Mouse (Mus musculus) cerebral cortex, adult 2 months (tissue): ENCODE data around the gene Inip.

Source experiments
- WGBS: fragments of 180-500 bp; shearing (Covaris S2); methylation state at CpG from one replicate; pipeline ENCODE4 v1.1.7; 2018; 5-methylcytosine and 5-hydroxymethylcytosine counted together

The Inip gene

DNA sequence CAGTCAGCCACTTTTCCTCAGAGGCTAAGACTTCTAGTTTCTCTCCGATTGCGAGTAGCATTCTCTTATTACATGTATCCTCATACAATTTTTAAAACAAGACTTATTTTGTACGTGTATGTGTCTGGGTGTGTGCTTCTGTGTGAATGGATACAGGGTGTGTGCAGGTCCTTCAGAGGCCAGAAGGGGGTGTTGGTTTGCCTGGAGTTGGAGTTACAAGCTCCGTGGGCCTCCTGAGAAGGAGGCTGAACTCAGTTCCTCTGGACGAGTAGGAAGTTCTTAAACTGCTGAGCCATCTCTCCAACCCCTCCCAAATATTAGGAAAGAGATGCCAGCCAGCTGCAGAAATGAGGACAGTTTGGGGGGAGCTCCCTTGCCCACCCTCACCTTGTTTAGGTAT is 7.0 kb upstream of the Inip start:
- WGBS, result 63% methylated on average over 5 of the region's 5 CpGs

DNA sequence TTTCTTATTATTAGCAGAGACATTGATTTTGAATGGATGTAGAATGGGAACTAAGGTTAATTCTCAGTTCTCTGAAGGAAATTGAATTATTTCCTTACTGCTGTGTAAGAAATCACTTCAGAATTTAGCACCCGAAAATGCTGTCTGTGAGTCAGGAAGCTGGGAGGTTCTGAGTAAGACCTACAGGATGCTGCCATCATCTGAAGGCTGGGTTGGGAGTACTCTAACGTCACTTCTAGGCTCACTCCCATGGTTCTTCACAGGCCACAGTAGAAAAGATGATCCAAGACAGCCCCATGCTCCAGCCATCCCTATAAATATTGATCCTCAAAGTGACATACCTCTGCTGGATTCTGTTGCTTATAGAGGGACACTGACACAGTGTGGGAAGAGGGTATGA is 6.1 kb upstream of the Inip start:
- WGBS, result 33% methylated on average over 2 of the region's 2 CpGs

DNA sequence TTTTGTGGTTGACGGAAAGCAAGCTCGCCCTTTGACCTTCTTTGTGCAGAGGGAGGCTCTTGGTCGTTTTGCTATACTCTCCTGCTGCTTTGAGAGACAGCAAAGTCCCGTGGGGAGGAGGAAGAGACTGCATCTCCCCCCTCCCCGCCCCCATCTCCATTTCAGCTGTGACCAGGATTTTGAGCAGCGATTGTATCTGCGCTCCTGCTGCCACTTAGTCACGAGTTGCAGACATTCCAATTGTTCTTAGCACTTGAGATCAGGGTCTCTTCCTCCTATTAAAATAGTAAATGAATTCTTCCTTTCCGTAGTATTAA is 5.4 kb upstream of the Inip start:
- WGBS, result 8% methylated on average over 9 of the region's 9 CpGs

DNA sequence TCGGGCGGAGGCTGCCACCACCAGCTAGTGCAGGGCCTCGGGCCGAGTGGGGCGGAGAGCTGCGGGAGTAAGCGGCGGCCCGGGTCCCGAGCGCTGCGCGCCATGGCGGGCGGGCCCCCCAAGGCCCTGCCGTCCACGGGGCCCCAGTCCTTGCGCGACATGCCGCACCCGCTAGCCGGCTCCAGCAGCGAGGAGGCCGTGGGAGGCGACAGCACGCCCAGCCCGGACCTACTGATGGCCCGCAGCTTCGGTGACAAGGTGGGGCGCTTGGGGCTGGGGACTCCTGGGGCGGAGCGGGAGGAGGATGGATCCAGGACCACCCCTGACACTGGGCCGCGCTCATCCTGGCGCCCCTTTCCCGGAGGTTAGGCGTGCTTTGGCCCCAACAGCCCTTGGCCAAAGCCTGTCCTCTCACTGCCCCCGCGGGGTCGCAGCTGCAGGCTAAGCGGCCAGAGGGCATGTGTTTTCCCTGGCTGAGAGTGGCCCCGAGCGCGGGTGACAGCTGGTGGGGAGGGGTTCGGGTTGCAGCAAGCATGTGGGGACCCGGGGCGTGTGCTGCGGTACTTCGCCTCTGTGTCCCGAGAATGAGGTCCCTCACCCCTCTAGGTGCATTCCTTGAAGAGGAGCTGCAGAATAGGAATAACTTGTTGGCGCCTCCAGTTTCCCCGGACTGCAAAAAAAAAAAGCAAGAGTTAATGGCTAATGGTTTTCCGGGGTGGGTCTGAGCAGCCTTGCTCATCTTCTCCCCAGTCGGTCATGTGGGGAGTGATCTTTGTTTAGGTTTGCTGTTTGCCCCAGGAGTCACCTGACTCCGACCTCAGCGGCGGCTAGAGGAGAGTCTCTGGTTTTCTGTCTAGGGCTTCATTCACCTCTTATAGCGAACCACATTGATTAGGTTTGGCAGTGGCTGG is 4.8 kb upstream of the Inip start:
- 1% methylated on average over 58 of the region's 58 CpGs for WGBS

DNA sequence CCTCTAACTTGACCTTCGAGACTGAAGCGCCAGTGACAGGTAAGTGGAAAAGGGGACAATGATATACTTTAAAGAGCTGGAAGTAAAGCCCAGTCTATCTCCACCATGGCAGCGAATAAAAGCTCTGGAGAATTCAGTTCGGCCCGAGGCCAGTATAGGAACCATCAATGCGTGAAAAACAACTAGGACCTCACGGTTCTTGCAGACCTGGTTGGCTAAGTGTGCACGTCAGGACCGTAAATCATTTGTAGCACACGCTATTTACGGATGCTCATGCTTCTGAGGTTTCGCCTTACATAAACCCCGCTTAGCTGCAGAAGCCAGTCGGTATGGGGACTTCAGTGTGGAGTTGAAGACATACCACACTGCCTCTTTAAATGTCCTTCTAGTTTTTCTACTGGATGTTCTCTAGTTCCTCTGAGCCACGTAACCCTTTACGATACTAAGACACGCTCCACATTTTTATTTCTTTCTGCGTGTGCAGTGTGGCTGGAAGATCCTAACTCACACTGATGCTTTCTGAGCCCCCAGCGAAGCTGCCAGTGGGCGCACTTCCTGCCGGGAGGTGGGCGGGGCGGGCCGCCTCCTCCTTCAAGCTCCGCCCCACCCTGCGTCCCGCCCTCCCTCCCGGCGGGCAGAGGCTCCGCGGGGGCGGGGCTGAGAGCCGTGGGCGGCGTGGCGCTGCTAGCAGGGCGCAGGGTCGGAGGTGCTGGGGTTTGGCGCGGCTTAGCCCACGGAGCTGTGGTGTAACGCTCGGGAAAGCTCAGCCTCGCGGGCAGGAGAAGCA is 4.0 kb upstream of the Inip start, which contains the start of gene Snx30:
Snx30 (plus strand) TSS at position 660 of the 787 bp plus-strand sequence.
- WGBS, result 3% methylated on average over 45 of the region's 45 CpGs

DNA sequence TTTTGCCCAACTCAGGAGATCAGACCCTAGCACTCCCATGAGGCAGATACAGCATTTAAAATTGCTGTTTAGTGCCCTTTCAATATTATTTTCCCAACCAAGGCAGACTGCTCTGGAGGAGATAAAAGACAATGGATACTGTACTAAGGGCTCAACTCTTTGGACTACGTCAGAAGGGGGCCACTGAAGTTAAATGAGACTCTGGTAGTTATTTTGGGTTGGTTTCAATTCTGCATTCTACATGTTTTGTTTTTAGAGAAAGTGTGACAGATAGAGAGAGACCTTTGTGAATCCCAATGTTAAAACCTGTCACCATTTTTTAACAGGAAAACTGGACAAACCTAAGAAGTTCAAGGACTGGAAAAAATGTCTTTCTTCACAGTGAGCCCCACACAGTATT is 3.4 kb upstream of the Inip start:
- 65% methylated on average over 1 of the region's 1 CpGs for WGBS

DNA sequence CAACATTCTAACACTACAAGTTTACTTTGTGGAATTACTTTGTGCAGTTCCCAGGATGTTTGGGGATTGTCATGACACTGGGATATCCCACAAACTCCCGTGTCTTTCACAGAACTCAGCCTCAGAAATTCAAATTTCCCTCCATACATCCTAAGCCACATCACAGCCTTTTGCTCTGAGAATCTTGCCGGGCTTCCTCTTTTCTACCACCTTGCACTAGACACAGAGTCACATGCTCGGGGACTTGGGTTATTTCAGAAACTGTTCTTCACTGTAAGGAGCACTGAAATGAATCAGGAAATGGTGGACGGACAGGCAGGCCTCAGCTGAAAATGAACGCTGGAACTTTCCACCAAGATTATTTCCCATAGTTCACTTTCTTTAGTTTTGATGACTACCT is 2.0 kb upstream of the Inip start:
- 83% methylated on average over 5 of the region's 5 CpGs for WGBS

DNA sequence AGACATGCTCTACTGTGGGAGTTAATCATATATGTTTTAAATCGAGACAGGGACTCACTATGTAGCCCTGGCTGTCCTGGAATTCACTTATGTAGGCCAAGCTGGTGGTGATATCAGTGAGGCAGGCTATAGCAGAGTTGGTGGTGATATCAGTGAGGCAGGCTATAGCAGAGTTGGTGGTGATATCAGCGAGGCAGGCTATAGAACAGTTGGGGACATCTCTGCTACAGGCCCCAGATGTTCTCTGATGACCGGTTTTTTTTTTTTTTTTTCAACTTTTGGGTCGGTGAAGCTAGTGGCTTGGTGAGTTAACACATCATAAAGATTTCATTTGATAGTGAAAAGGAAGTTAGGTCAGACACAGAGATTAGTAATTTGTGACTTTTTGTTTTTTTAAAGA is 1.4 kb upstream of the Inip start:
- 82% methylated on average over 4 of the region's 4 CpGs for WGBS

DNA sequence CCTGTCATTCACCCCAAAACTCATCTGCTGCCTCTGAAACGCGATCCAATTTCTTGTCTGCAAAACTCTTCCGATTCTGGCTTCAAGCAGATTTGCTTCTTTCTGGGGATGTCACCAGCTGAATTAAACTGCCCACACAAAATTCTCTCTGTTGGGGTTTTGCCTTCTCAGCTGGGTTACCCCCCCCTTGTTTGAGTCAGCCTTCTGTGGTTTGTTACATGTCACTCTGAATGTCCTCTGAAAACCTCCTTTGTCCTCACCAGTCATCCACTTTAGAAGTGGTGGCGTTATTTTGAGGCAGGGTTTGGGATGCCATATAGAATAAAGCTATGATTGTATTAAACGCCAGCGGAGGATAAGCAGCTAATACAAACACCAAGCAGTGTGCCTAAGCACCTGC is 718 bp upstream of the Inip start:
- WGBS, result 64% methylated on average over 6 of the region's 6 CpGs

DNA sequence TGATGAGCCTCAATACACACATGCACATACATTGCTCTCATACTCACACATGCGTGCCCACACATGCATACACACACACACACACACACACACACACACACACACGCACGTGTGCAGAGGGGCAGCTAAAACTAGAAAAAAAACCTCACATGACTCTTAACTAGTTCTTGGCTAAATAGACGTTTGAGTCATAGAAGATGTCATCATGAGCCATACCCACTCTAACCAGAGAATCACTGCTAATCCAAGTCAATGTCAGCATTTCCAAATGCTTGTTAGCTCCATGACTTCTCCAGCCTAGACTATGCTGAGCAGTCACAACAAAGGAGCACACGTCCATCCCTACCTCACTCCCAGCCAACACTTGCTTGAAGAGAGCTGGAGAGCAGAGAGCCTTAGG is 1.2 kb downstream of the Inip start:
- WGBS, result 82% methylated on average over 5 of the region's 5 CpGs

DNA sequence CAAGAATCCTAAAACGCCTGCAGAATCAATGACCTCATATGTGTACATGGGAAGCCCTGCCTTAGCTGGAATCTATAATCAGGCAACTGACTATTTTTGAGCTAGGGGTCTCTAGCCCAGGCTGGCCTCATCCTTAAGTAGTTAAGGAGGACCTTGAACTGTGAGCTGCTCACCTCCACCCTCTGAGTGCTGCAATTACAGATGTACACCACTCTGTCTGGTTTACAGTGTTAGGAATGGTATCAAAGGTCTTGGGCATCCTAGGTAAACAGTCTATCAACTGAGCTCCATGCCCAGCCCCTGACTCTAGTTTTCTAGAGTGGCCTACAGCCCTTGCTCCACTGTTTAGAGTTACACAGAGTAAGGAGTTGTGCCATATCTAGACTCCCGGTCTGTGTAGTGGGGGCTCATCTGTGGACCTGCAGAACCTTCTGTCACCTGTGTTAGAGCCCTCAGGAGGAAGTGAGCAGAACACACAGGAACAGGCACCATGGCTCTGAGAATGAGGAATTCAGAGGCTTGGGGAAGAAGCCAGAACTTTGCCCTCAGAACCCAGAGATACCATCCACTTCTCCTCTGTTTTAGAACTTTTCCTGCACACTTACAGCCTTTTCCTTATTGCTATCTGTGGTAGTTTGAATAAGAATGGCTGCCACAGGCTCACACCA is 5.5 kb downstream of the Inip start:
- 90% methylated on average over 2 of the region's 2 CpGs for WGBS

DNA sequence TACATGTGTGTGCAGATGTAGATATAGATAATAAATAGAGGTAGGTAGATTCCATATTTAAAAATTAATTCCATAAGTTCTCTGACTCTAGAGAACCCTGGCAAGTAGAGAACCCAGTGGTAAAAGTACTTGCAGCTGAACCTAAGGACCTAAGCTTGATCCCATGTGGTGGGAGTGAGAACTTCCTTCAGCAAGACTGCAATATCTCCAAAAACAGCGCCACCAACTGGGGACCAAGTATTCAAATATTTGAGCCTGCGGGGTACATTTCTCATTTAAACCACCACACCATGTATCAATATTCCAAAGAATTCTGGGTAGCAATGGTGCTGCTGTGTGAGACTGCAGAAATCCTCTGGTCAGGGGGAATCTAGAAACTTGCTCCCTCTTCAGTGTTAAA is 7.3 kb downstream of the Inip start:
- 72% methylated on average over 2 of the region's 2 CpGs for WGBS

DNA sequence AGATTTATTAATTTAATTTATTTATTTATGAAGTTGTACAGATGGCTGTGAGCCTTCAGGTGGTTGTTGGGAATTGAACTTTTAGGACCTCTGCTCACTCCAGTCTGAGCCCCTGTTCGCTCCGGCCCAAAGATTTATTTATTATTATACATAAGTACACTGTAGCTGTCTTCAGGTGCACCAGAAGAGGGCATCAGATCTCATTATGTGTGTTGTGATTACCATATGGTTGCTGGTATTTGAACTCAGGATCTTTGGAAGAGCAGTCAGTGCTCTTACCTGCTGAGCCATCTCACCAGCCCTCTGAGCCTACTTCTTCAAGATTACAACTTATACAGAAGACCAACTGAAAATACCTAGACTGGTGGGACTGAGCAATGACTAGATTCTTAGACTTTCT is 7.8 kb downstream of the Inip start:
- 83% methylated on average over 2 of the region's 2 CpGs for WGBS

DNA sequence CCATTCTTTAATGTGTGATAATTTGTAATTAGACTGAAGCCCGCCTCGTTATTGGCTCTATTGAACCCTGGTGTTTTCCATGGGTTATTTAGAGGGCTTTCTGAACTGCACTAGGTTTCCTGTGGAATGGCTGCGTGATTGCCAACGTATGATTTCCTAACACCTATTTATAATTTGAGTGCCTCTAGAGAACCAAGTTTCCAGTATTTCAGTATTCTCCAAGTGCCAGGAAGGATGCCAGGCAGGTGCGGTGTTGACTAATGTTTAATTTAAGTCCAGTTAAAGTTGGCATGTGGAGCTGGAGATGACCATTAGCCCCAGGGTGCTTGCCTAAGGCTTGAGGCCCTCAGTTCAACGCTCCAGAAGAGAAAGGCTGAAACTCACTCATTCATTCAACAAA is 14.3 kb downstream of the Inip start:
- WGBS, result 62% methylated on average over 6 of the region's 6 CpGs

DNA sequence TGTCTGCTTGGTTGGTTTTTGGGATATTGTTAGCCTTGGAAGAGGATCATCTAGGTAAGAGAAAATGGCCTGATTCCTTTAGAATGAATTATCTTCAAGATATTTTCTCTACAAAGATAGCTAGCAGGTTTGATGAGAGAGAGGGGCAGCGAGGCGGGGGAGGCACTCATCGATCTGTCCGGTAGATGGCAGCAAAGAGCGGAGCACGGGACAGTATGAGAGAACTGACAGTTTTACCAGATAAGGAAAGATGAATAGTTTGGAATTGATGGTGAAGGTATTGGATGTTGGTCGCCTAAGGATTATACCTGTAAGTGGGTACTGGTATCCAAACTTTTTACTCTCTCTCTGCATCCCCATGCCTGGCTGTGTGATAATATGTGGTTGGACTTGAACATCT is 14.7 kb downstream of the Inip start:
- under 1% methylated on average over 7 of the region's 7 CpGs for WGBS

DNA sequence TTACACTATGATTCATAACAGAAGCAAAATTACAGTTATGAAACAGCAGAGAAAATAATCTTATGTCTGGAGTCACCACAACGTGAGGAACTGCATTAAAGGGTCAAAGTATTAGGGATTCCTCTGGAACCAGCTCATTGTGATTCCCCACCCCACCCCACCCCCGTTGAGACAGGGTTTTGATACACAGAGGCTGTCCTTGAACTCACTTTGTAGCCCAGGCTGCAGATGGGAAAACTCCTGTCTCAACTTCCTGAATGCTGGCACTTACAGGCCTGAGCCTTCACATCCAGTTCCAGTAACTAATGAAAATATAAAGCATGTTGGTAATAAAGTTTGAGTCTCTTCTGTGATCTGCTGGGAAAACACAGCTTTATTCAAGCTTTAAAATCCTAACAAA is 16.0 kb downstream of the Inip start:
- 35% methylated on average over 2 of the region's 2 CpGs for WGBS

DNA sequence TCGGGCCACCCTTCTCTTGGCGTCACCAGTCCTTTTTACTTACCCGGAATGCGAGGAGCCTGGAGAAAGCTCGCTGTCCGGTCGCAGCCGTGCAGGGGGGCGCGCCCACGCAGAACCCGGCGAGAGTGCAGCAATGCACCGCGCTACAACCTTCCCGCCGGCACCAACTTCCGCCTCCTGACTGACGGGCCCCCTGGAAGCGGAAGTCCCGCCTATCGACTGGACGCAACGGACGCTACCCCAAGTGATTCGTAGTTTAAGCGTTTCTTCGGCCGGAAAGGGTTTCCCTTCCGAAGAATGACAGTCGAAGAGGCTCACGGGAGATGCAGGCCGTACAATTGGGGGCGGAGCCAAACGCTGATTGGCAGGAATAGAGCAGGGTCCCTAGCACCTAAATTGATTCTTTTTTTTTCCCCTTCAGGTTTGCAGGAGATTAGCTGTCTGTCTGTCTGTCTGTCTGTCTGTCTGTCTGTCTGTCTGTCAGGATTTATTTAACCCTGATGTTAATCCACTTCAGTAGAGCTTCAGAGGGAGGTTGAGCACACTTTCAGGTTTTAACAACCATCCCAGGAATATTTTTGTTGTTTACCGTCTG is 17.6 kb downstream of the Inip start:
- WGBS, result under 1% methylated on average over 36 of the region's 36 CpGs

DNA sequence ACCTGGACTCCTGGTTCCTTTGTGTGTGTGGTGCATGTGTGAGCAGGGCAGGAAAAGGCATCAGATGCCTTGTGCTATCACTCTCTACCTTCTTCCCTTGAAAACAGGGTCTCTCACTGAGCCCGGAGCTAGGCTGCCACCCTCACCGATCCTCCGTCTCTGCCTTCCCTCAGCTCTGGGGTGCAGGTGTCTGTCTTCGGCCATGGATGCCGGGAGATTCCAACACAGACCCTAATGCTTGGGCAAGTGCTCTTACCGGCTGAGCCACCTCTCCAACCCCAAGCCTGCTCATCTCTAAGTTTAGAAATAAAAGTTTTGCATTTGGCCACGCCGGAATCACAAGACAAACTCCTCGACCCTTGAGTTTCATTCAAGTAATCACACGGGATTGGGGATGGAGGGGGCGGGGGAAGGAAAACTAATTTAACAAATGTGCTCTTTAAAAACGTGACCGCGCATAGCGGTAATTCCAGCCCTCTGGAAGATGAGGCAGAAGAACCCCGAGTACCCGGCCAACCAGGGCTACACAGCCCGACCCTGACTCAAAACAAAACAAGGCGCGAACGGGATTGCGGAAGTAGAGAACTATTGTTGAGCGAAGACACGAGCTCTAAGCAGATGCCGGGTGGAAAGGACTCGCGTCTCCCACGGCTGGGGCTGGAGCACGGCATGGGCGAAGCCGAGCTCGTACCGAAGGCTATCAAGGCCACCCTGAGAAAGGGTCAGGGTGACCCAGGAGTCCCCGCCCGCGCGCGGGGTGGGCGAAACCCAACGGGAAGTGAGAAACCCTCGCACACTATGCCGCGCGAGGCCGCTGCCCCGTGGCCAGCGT is 18.3 kb downstream of the Inip start:
- WGBS, result under 1% methylated on average over 47 of the region's 47 CpGs

DNA sequence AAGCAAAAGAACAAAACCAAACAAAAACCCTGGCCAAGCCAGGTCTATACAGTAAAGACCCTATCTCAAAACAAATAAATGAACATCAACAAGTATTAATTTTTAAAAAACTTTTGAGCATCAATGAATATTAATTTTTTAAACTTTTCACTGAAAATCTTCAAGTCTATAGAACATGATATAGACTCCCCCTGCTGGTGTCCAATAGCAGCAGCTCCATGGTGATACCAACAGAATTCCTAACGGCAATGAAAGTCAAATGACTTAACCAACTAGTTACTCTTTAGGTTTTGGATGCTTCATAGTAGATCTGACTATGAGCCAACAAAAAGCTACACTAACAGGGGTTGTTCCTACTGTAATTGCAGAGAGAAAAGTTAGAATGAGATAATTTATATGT is 20.8 kb downstream of the Inip start:
- 8% methylated on average over 1 of the region's 1 CpGs for WGBS

DNA sequence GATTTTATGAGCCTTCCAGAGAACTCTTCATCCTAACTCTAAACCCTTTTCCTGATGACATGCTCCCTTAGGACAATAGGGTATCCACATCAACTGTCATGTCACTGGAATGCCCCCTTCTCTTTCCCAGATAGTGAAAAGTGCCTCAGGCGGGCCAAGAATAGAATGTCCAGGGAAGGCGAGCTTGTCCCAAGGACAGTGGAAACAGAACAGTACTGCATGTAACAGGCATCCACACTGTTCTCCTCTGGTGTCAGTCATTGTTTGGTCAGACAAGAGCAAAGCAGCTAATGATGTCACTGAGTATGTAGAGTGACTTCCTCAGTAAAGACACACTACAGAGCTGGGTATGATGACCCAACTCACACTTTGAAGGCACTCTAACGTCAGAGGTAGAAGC is 23.6 kb downstream of the Inip start:
- whole genome bisulfite sequencing, result 81% methylated on average over 3 of the region's 3 CpGs

DNA sequence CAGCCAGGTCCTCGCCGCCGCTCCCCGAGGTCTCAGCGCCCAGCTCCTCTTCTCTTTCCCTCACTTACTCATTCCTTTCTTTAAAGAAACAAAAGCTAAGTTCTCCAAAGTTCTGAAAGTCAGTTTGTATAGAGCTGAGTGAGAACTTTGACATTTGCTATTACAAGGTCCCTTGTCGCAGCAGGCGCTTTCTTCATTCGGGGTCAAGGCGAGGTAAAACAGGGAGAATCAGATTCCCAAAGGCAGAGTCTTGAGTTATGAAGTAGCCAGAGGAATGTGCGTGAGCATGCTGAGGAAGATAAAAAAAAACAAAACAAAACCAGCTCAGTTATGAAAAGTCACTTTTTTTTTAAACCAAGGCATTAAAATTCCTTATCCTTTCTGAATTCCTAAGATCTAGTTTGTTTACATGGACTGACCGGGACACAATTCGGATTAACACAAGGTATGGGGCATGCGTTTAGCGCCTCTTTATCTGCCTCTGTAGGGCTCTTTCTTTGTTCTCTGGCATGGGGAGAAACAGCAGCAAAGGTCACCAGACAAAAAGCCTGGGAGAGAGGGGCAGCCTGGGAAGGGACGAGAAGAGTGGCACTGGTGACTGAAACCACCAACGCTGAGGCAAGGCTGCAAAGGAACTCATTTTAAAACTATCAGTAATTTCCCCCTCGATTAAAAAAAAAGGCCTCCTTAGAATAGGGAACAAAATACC is 29.1 kb downstream of the Inip start:
- WGBS, result 74% methylated on average over 17 of the region's 17 CpGs
